Mouse (Mus musculus): ENCODE measurements at regions not wholly inside any gene's neighbourhood (a gene's known extent, or its start where the extent isn't known, plus 50 kb on each side); places are given as distances from the start of the nearest gene placed in this dataset.
A peak's percentile ranks its signal among the peaks of the same experiment; 100 is the strongest.

- Histone ChIP-seq H3K36me3 (ENCODE audit: control insufficient read depth, insufficient read depth) (no peaks in the 10 kb centered on the region), H3K27ac (ENCODE audit: low read length) (no peak overlapping the region), H3K4me3 (ENCODE audit: low read depth, low read length) (no peak overlapping the region), H3K4me2 (ENCODE audit: low read depth, low read length) (no peak overlapping the region), H3K27me3 (ENCODE audit: control insufficient read depth, insufficient read depth, low read depth, low read length) (no peaks in the 10 kb centered on the region), H3K4me1 (ENCODE audit: control insufficient read depth, low read depth, low read length) (peaks cover 4% of the 10 kb centered on the region), H3K9me3 (replicated peaks; ENCODE audit: control insufficient read depth, low read length) (no peaks in the 10 kb centered on the region), H3K9ac (ENCODE audit: low read depth, low read length) (no peak overlapping the region)
- ATAC-seq (ENCODE audit: low read depth), result no peak
- 50% methylated on average over 7 of the region's 7 CpGs for WGBS (ENCODE audit: insufficient replicate concordance)
Measured at GRCm38 (mm10) chr13:28663950-28664681, 289.4 kb downstream of the Sox4 start.

GRCm38 (mm10) chr13:28663459-28663858 lies 290.1 kb downstream of the Sox4 start:
- H3K9me3 ChIP-seq (replicated peaks; ENCODE audit: control insufficient read depth, low read length), result no peaks in the 10 kb centered on the region
- WGBS (ENCODE audit: insufficient replicate concordance), result 25% methylated on average over 5 of the region's 5 CpGs
- H3K27ac ChIP-seq (ENCODE audit: low read length), result no peak overlapping the region
- no peaks in the 10 kb centered on the region for H3K27me3 ChIP-seq (ENCODE audit: control insufficient read depth, insufficient read depth, low read depth, low read length)
- no peaks in the 10 kb centered on the region for H3K36me3 ChIP-seq (ENCODE audit: control insufficient read depth, insufficient read depth)
- no peak overlapping the region for H3K4me2 ChIP-seq (ENCODE audit: low read depth, low read length)
- H3K9ac ChIP-seq (ENCODE audit: low read depth, low read length), result no peak overlapping the region
- no peak overlapping the region for H3K4me3 ChIP-seq (ENCODE audit: low read depth, low read length)
- no peak for ATAC-seq (ENCODE audit: low read depth)
- peaks cover 4% of the 10 kb centered on the region for H3K4me1 ChIP-seq (ENCODE audit: control insufficient read depth, low read depth, low read length)

- H3K36me3 ChIP-seq (ENCODE audit: control insufficient read depth, insufficient read depth), result no peaks in the 10 kb centered on the region
- peak; percentile 92 for ATAC-seq (ENCODE audit: low read depth)
- no peak overlapping the region for H3K27ac ChIP-seq (ENCODE audit: low read length)
- peaks cover 4% of the 10 kb centered on the region for H3K4me1 ChIP-seq (ENCODE audit: control insufficient read depth, low read depth, low read length)
- no peaks in the 10 kb centered on the region for H3K27me3 ChIP-seq (ENCODE audit: control insufficient read depth, insufficient read depth, low read depth, low read length)
- H3K4me3 ChIP-seq (ENCODE audit: low read depth, low read length), result no peak overlapping the region
- 30% methylated on average over 3 of the region's 3 CpGs for WGBS (ENCODE audit: insufficient replicate concordance)
- no peaks in the 10 kb centered on the region for H3K9me3 ChIP-seq (replicated peaks; ENCODE audit: control insufficient read depth, low read length)
- no peak overlapping the region for H3K4me2 ChIP-seq (ENCODE audit: low read depth, low read length)
- H3K9ac ChIP-seq (ENCODE audit: low read depth, low read length), result no peak overlapping the region
Measured at GRCm38 (mm10) chr13:28662316-28662752, 291.2 kb downstream of the Sox4 start.

GRCm38 (mm10) chr13:28660151-28660550 lies 293.4 kb downstream of the Sox4 start:
- Histone ChIP-seq H3K27me3 (ENCODE audit: control insufficient read depth, insufficient read depth, low read depth, low read length) (no peaks in the 10 kb centered on the region), H3K4me3 (ENCODE audit: low read depth, low read length) (no peak overlapping the region), H3K27ac (ENCODE audit: low read length) (no peak overlapping the region), H3K36me3 (ENCODE audit: control insufficient read depth, insufficient read depth) (no peaks in the 10 kb centered on the region), H3K9ac (ENCODE audit: low read depth, low read length) (no peak overlapping the region), H3K9me3 (replicated peaks; ENCODE audit: control insufficient read depth, low read length) (no peaks in the 10 kb centered on the region), H3K4me1 (ENCODE audit: control insufficient read depth, low read depth, low read length) (peaks cover 4% of the 10 kb centered on the region), H3K4me2 (ENCODE audit: low read depth, low read length) (no peak overlapping the region)
- ATAC-seq (ENCODE audit: low read depth), result no peak
- 40% methylated on average over 2 of the region's 2 CpGs for WGBS (ENCODE audit: insufficient replicate concordance)

- Histone ChIP-seq H3K4me3 (ENCODE audit: low read depth, low read length) (no peak overlapping the region), H3K4me1 (ENCODE audit: control insufficient read depth, low read depth, low read length) (peaks cover 4% of the 10 kb centered on the region), H3K36me3 (ENCODE audit: control insufficient read depth, insufficient read depth) (no peaks in the 10 kb centered on the region), H3K9me3 (replicated peaks; ENCODE audit: control insufficient read depth, low read length) (no peaks in the 10 kb centered on the region), H3K9ac (ENCODE audit: low read depth, low read length) (no peak overlapping the region), H3K27me3 (ENCODE audit: control insufficient read depth, insufficient read depth, low read depth, low read length) (no peaks in the 10 kb centered on the region), H3K27ac (ENCODE audit: low read length) (no peak overlapping the region), H3K4me2 (ENCODE audit: low read depth, low read length) (no peak overlapping the region)
- ATAC-seq (ENCODE audit: low read depth), result no peak
- WGBS (ENCODE audit: insufficient replicate concordance), result 65% methylated on average over 5 of the region's 5 CpGs
Measured at GRCm38 (mm10) chr13:28658652-28659051, 294.9 kb downstream of the Sox4 start.

GRCm38 (mm10) chr13:28654883-28655282 lies 298.6 kb downstream of the Sox4 start:
- Histone ChIP-seq H3K36me3 (ENCODE audit: control insufficient read depth, insufficient read depth) (no peaks in the 10 kb centered on the region), H3K4me1 (ENCODE audit: control insufficient read depth, low read depth, low read length) (no peaks in the 10 kb centered on the region; the same call in 1 of the 2 replicates)
- peak; percentile 76 for ATAC-seq (ENCODE audit: low read depth)

GRCm38 (mm10) chr13:28653362-28653761 lies 300.2 kb downstream of the Sox4 start:
- Histone ChIP-seq H3K27ac (ENCODE audit: low read length) (no peak overlapping the region), H3K4me1 (ENCODE audit: control insufficient read depth, low read depth, low read length) (no peaks in the 10 kb centered on the region; the same call in 1 of the 2 replicates), H3K9ac (ENCODE audit: low read depth, low read length) (no peak overlapping the region), H3K4me3 (ENCODE audit: low read depth, low read length) (no peak overlapping the region), H3K27me3 (ENCODE audit: control insufficient read depth, insufficient read depth, low read depth, low read length) (no peaks in the 10 kb centered on the region), H3K36me3 (ENCODE audit: control insufficient read depth, insufficient read depth) (no peaks in the 10 kb centered on the region), H3K9me3 (replicated peaks; ENCODE audit: control insufficient read depth, low read length) (no peaks in the 10 kb centered on the region), H3K4me2 (ENCODE audit: low read depth, low read length) (no peak overlapping the region)
- ATAC-seq (ENCODE audit: low read depth), result no peak
- 66% methylated on average over 4 of the region's 4 CpGs for WGBS (ENCODE audit: insufficient replicate concordance)

More at GRCm38 (mm10) chr13:28654883-28655282, 298.6 kb downstream of the Sox4 start:
- H3K27me3 ChIP-seq (ENCODE audit: control insufficient read depth, insufficient read depth, low read depth, low read length), result no peaks in the 10 kb centered on the region
- H3K9me3 ChIP-seq (replicated peaks; ENCODE audit: control insufficient read depth, low read length), result no peaks in the 10 kb centered on the region
- H3K4me2 ChIP-seq (ENCODE audit: low read depth, low read length), result no peak overlapping the region
- no peak overlapping the region for H3K4me3 ChIP-seq (ENCODE audit: low read depth, low read length)
- H3K27ac ChIP-seq (ENCODE audit: low read length), result no peak overlapping the region
- H3K9ac ChIP-seq (ENCODE audit: low read depth, low read length), result no peak overlapping the region

- Histone ChIP-seq H3K4me3 (ENCODE audit: low read depth, low read length) (no peak overlapping the region), H3K27me3 (ENCODE audit: control insufficient read depth, insufficient read depth, low read depth, low read length) (no peaks in the 10 kb centered on the region), H3K4me2 (ENCODE audit: low read depth, low read length) (no peak overlapping the region), H3K9ac (ENCODE audit: low read depth, low read length) (no peak overlapping the region), H3K4me1 (ENCODE audit: control insufficient read depth, low read depth, low read length) (no peaks in the 10 kb centered on the region; the same call in 1 of the 2 replicates), H3K36me3 (ENCODE audit: control insufficient read depth, insufficient read depth) (no peaks in the 10 kb centered on the region), H3K9me3 (replicated peaks; ENCODE audit: control insufficient read depth, low read length) (no peaks in the 10 kb centered on the region), H3K27ac (ENCODE audit: low read length) (no peak overlapping the region)
- no peak for ATAC-seq (ENCODE audit: low read depth)
- 78% methylated on average over 2 of the region's 2 CpGs for WGBS (ENCODE audit: insufficient replicate concordance)
Measured at GRCm38 (mm10) chr13:28651810-28652209, 301.7 kb downstream of the Sox4 start.

GRCm38 (mm10) chr13:28645881-28646280 lies 307.6 kb downstream of the Sox4 start:
- Histone ChIP-seq H3K4me1 (ENCODE audit: control insufficient read depth, low read depth, low read length) (no peaks in the 10 kb centered on the region), H3K27ac (ENCODE audit: low read length) (no peak overlapping the region), H3K4me3 (ENCODE audit: low read depth, low read length) (no peak overlapping the region), H3K9ac (ENCODE audit: low read depth, low read length) (no peak overlapping the region), H3K27me3 (ENCODE audit: control insufficient read depth, insufficient read depth, low read depth, low read length) (no peaks in the 10 kb centered on the region), H3K36me3 (ENCODE audit: control insufficient read depth, insufficient read depth) (no peaks in the 10 kb centered on the region), H3K4me2 (ENCODE audit: low read depth, low read length) (no peak overlapping the region), H3K9me3 (replicated peaks; ENCODE audit: control insufficient read depth, low read length) (no peaks in the 10 kb centered on the region)
- no peak for ATAC-seq (ENCODE audit: low read depth)
- WGBS (ENCODE audit: insufficient replicate concordance), result 34% methylated on average over 4 of the region's 4 CpGs
